Mouse (Mus musculus) forebrain, embryonic 10.5 days (tissue): ENCODE data around the gene Twnk. TPM values are rescaled to one million over a fixed set of nuclear protein-coding genes. Genes with fewer than 3 reads are reported as not detected.

Source experiments
- DNase-seq: peaks from one replicate; pipeline ENCODE4 v3.0.0-alpha.2; 2017; ENCODE audit warnings: low spot score; ENCODE audit errors: extremely low spot score
- H3K27ac ChIP-seq: fragments of 300-500 bp; sonication (generic); 2 replicates; pipeline ENCODE4 v1.5.1; 2016; ENCODE audit warnings: mild to moderate bottlenecking
- H3K27me3 ChIP-seq: fragments of 300-500 bp; sonication (generic); 2 replicates; pipeline ENCODE4 v1.6.1; 2016; ENCODE audit warnings: mild to moderate bottlenecking; ENCODE audit not compliant: poor library complexity, severe bottlenecking
- H3K36me3 ChIP-seq: fragments of 300-500 bp; sonication (generic); replicated peaks from 2 replicates; pipeline ENCODE4 v1.6.1; 2016; ENCODE audit warnings: mild to moderate bottlenecking, moderate library complexity
- H3K4me1 ChIP-seq: fragments of 300-500 bp; sonication (generic); 2 replicates; pipeline ENCODE4 v1.6.1; 2016
- H3K4me3 ChIP-seq: fragments of 300-500 bp; sonication (generic); 2 replicates; pipeline ENCODE4 v1.5.1; 2016; ENCODE audit warnings: mild to moderate bottlenecking, moderate library complexity
- H3K9me3 ChIP-seq: fragments of 300-500 bp; sonication (generic); 2 replicates; pipeline ENCODE4 v1.6.1; 2016; ENCODE audit warnings: mild to moderate bottlenecking, moderate library complexity
- WGBS: fragments of 180-500 bp; shearing (Covaris S2); methylation state at CpG from one replicate; pipeline ENCODE4 v1.1.7; 2016; 5-methylcytosine and 5-hydroxymethylcytosine counted together
- polyA plus RNA-seq: library from polyadenylated mRNA; unstranded; fragments of >200 nt; fragmentation: Nextera tagmentation; extraction: Ambion mirVana; gene quantifications from 2 replicates; pipeline ENCODE4 v1.2.1, GENCODE M21; 2016

Gene Twnk
- polyA plus RNA-seq, 1 experiment from 2014 or later, result 35.8 TPM

DNA sequence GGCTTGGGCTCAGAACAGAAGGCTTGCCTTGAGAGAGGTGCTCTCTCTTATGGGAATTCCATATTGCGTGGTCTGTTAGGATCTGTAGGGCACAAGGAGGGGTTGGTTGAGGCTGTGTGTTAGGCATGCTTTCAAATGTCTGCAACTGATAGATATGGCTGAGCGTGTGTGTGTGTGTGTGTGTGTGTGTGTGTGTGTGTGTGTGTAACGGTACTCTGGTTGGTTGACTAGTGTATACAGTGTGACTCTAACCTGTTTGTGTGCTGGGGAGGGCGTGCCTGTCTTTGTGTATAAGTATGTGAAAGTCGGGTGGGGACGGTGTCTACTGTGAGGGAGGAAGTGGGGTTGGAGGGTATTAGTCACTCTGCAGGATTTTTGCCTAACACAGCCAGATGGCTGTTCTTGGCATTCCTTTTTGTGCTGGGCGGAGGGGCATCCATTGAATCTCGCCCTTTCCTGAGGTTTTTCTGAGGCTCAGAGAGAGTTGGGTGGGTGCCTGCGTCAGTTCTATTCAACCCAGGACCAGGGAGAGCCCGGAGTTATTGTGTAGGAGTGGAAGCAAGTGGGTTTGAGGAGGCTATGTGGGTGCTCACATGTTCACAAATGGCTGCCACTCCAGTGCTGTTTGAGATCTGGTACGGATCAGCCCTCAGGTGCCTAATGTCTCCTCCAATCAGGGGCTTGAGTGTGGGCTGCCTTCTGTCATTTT, 42.6 kb downstream of the Twnk start:
- Histone ChIP-seq H3K36me3 (no peaks in the 10 kb centered on the region; the same call in none of the 2 replicates), H3K4me1 (peaks cover 29% of the 10 kb centered on the region), H3K27ac (peak overlapping the region; percentile 87), H3K27me3 (peaks cover 66% of the 10 kb centered on the region), H3K4me3 (peak overlapping the region; percentile 65), H3K9me3 (no peaks in the 10 kb centered on the region)
- WGBS, result 67% methylated on average over 11 of the region's 11 CpGs
- DNase-seq, result no peak

GRCm38 (mm10) chr19:45048644-45049365, 43.3 kb downstream of the Twnk start:
- Histone ChIP-seq H3K27ac (0 out of 2 replicates have a peak overlapping the region, but pooled peaks have one; percentile 87), H3K27me3 (peaks cover 59% of the 10 kb centered on the region)
- 91% methylated on average over 12 of the region's 12 CpGs for WGBS

DNA sequence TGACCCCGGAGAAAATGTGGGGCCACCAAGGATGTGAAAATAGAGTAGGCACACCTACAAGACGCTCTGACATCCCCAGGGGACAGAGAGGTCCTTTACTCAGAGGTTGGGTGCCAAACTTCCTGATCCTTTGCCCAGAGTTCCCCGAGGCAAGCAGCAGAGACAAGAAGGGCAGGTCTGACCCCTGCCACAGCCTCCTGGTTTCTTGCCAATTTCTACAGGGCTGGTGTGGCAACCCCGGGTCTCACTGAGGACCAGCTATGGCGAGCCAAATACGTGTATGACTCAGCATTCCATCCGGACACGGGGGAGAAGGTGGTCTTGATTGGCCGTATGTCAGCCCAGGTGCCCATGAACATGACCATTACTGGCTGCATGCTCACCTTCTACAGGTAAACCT, 44.1 kb downstream of the Twnk start:
- 84% methylated on average over 9 of the region's 9 CpGs for WGBS
- peaks cover 52% of the 10 kb centered on the region for H3K27me3 ChIP-seq

More at GRCm38 (mm10) chr19:45048644-45049365, 43.3 kb downstream of the Twnk start:
- Histone ChIP-seq H3K36me3 (peaks cover 4% of the 10 kb centered on the region), H3K4me1 (peaks cover 29% of the 10 kb centered on the region), H3K4me3 (peak overlapping the region; percentile 65), H3K9me3 (no peaks in the 10 kb centered on the region)
- DNase-seq, result no peak

DNA sequence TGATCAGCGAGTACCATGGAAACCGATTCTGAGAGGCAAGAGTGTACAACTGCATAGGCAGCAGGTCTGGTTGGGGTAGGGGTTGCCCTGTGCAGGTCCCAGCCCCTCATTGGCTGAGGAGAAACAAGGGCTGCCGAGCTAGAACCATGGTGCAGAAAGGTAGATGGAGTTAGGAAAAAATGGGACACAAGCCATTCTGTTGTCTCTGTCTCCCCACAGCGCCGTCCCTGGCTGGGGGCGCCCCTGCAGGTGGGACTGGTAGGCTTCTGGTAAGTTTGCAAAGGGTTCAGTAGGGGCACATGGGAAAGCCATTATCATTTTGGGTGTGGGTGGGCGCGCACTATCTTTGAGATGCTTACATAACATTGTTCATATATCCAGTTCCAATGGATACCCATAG, 48.0 kb downstream of the Twnk start:
- WGBS, result 89% methylated on average over 8 of the region's 8 CpGs

More for the DNA sequence above, 44.1 kb downstream of the Twnk start:
- Histone ChIP-seq H3K4me1 (peaks cover 29% of the 10 kb centered on the region), H3K4me3 (no peak overlapping the region), H3K9me3 (no peaks in the 10 kb centered on the region), H3K27ac (no peak overlapping the region), H3K36me3 (peaks cover 4% of the 10 kb centered on the region)
- no peak for DNase-seq

DNA sequence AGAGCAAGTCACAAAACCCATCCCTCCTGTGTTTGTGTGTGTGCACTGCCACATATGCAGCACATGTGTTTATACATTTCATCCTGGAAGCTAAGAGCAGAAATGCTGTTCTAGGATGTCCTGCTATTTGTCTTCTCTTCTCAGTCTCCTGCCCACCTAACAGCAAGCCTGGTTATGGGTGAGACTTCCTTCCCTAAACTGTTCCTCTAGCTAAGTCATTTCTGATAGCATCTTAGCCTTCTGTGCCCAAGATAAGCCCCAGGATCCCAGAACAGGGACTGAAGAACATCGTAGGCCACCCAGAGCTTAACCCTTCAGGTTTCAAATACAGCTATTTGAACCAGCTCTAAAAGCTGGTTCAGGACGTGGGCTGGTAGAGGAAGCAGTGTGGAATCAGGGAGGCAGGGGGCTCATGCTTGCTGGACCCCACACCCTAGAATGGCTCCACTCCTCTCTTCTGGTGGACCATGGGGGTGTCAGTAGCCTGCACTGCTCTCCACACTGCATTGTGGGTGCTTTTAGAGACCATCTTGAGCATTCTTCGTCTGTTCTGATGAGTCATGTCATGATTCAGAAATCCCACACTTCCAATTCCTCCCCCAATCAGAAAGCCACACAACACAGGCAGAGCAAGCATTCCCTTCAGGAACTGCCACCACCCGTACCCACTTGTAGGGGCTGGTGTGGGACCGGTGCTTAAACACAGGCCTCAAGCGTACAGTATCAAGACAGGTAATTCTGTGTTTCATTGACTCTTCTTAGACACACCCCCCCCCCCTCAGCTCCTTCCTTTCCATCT, 49.6 kb downstream of the Twnk start:
- H3K27me3 ChIP-seq, result no peaks in the 10 kb centered on the region
- peaks cover 4% of the 10 kb centered on the region for H3K36me3 ChIP-seq
- H3K4me1 ChIP-seq, result peaks cover 29% of the 10 kb centered on the region
- DNase-seq, result no peak
- 87% methylated on average over 6 of the region's 6 CpGs for WGBS
- H3K27ac ChIP-seq, result no peak overlapping the region
- H3K4me3 ChIP-seq, result no peak overlapping the region
- no peaks in the 10 kb centered on the region for H3K9me3 ChIP-seq

More for the DNA sequence above, 48.0 kb downstream of the Twnk start:
- peaks cover 13% of the 10 kb centered on the region for H3K27me3 ChIP-seq
- H3K4me3 ChIP-seq, result no peak overlapping the region
- no peaks in the 10 kb centered on the region for H3K9me3 ChIP-seq
- H3K27ac ChIP-seq, result no peak overlapping the region
- DNase-seq, result no peak
- peaks cover 4% of the 10 kb centered on the region for H3K36me3 ChIP-seq
- peaks cover 26% of the 10 kb centered on the region for H3K4me1 ChIP-seq

GRCm38 (mm10) chr19:45056364-45056763, 50.9 kb downstream of the Twnk start:
- H3K4me3 ChIP-seq, result no peak overlapping the region
- H3K4me1 ChIP-seq, result peaks cover 29% of the 10 kb centered on the region
- WGBS, result 46% methylated on average over 4 of the region's 4 CpGs
- H3K27ac ChIP-seq, result no peak overlapping the region
- H3K36me3 ChIP-seq, result peaks cover 4% of the 10 kb centered on the region
- no peaks in the 10 kb centered on the region for H3K27me3 ChIP-seq
- no peaks in the 10 kb centered on the region for H3K9me3 ChIP-seq
- DNase-seq, result no peak

DNA sequence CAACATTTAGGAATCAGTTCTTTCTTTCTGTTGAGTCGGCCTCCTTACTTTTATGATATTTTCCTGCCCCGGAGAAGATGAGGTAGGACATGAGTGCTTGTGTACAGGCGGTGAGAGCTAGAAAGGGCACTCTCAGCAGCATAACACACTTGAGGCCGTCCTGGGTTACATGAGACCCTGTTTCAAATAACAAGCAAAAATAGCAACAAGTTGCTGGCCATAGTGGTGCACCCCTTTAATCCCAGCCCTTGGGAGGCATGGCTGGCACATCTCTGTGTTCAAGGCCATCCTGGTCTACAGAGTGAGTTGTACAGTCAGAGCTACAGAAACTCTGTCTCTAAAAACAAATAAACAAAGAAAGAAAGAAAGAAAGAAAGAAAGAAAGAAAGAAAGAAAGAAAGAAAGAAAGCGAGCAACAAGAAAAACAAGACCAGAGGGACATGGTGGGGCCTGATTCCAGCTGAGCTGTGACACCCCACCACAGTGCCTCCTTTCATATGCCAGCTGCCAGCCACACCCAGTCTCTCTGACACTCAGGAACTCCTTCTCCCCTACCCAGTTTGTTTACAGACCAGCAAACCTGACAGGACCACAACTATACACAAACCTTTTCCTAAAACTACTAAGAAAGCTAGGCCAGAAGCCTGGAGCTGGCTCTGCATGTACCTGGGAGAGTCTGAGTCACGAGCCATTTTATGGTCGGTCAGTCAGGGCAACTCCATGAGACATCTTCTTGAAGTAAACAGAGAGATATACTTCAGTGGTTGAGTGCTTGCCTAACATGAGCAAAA, 51.6 kb downstream of the Twnk start:
- peak overlapping the region; percentile 59 for H3K4me3 ChIP-seq
- 88% methylated on average over 7 of the region's 7 CpGs for WGBS
- no peak for DNase-seq

DNA sequence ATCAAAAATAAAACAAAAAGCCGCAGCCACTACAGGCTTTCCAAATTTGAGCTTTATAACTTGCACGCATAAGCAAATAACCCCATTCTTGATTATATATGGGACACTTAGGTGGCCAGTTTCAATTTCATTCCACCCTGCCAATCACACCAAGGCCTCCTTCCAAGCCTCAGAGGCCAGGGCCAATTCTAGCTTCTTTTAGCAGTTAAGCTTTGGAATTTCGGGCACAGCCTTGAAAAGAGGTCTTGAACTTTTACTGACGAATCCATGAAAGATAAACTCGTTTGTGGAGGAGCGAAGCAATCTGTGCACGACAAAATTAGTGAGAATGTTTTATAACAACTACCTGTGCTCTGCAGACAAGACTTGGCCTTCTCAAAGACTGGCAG, 52.3 kb downstream of the Twnk start:
- no peaks in the 10 kb centered on the region for H3K9me3 ChIP-seq
- H3K27ac ChIP-seq, result peak overlapping the region; percentile 92
- DNase-seq, result no peak
- WGBS, result 54% methylated on average over 7 of the region's 7 CpGs
- peak overlapping the region; percentile 59 for H3K4me3 ChIP-seq
- H3K4me1 ChIP-seq, result peaks cover 29% of the 10 kb centered on the region
- no peaks in the 10 kb centered on the region for H3K27me3 ChIP-seq
- peaks cover 4% of the 10 kb centered on the region; the same call in 1 of the 2 replicates for H3K36me3 ChIP-seq

More for the DNA sequence above, 51.6 kb downstream of the Twnk start:
- Histone ChIP-seq H3K9me3 (no peaks in the 10 kb centered on the region), H3K27me3 (no peaks in the 10 kb centered on the region), H3K36me3 (peaks cover 4% of the 10 kb centered on the region), H3K4me1 (peaks cover 29% of the 10 kb centered on the region), H3K27ac (peak overlapping the region; percentile 92)

DNA sequence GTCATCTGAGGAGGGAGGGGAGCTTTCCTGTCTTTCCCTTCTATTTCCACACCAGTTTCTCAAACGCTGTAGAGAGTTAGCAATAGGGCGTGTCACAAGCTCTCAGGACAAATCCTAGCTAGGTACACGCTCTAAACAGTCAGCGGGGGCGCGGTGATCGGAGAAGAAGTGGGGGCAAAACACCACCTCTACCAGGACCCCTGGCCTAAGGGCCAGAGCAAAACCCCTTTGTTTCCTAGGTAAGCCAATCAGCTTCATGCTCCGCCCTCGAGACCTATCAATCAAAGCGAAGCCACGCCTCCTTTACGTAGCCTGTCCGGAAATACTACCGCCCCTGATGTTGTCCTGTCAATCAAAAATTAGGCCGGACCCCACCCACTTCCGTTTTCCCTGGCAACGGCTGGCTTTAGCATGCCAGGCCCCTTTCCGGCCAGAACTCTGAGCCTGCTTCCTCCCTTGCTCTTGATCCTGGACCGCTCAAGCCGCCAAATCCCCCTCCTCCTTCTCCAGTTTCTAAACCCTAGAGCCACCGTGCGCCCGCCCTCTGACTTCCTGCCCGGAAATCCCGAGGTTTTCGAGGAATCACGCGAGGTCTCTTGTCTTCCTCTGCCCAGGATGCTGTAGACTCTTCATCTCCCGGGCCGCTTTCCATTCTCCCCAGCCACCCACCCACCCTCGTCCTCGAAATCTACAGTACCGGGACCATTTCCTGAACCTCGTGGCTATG, 52.8 kb downstream of the Twnk start:
- peak; percentile 99 for DNase-seq
- Histone ChIP-seq H3K27ac (peak overlapping the region; percentile 92), H3K9me3 (no peaks in the 10 kb centered on the region), H3K36me3 (peaks cover 2% of the 10 kb centered on the region; the same call in 1 of the 2 replicates), H3K4me1 (peaks cover 29% of the 10 kb centered on the region), H3K27me3 (no peaks in the 10 kb centered on the region), H3K4me3 (peak overlapping the region; percentile 59)
- WGBS, result under 1% methylated on average over 34 of the region's 34 CpGs

DNA sequence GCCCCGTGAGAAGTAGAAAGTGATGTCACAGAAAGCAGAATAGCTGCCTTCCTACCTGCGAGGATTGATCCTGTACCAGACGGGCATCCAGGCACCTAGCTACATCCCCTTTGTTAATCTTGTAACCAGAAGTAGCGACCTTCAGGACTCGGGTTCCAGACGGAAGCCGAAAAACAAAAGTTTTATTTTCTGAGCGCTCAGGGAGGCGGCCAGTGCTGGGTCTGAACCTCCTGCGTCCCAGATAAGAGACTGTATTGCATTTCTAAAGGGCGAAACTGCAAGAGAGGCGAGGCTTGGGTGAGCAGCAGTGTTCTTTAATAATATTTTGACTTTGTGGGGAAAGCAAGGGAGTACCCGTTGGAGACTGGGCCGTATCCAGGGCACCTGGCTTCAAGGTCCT, 53.4 kb downstream of the Twnk start:
- peak overlapping the region; percentile 59 for H3K4me3 ChIP-seq
- no peaks in the 10 kb centered on the region for H3K9me3 ChIP-seq
- peaks cover 5% of the 10 kb centered on the region for H3K27me3 ChIP-seq
- no peaks in the 10 kb centered on the region; the same call in 1 of the 2 replicates for H3K36me3 ChIP-seq
- H3K27ac ChIP-seq, result peak overlapping the region; percentile 92
- DNase-seq, result no peak
- WGBS, result 1% methylated on average over 14 of the region's 14 CpGs
- H3K4me1 ChIP-seq, result peaks cover 31% of the 10 kb centered on the region
